25 mouse cellular contexts compared by ENCODE assay signal in the genomic region with DNA sequence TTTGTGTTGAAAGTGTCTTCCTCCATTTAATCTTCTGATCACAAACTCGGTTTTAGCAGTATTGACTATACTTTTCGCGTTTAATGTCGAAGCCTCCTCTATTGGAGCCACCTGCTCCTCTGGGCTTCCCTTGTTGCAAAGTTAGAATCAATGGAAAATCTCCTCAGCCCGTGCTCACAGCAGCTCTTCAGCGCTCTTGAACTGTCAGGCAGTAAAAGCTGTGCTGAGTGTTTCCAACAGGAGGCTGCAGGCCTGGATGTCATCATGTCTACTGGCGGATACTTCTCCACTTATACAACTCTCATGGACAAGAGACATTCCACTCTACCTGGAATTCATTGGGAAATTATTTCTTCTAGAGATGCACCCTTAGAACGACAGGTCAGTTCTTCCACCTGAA.
"Had no signal": no experiment of that assay in that cellular context is flagged by ENCODE, and none has a peak within 500 bp of the region (broad histone marks: within the 10 kb centered on the region; RNA-seq: fewer than 3 reads in every experiment).

No protein-coding gene starts in this region.

- H3K4me2 ChIP-seq: heart, embryonic 13.5 days; heart, embryonic 15.5 days; hindbrain, embryonic 15.5 days; kidney, embryonic 15.5 days; limb, embryonic 13.5 days; limb, embryonic 15.5 days had no signal

- H3K9me3 ChIP-seq: heart, embryonic 10.5 days; heart, embryonic 13.5 days; heart, embryonic 15.5 days; hindbrain, embryonic 15.5 days; kidney, embryonic 15.5 days; limb, embryonic 13.5 days; limb, embryonic 15.5 days had no signal

- H3K27ac ChIP-seq: heart, adult 2 months; heart, embryonic 10.5 days; heart, embryonic 13.5 days; heart, embryonic 15.5 days; hindbrain, embryonic 15.5 days; hindbrain, postnatal 0 days; kidney, embryonic 15.5 days; kidney, postnatal 0 days; limb, embryonic 13.5 days; limb, embryonic 15.5 days had no signal

- H3K9ac ChIP-seq: forebrain, postnatal 0 days; heart, embryonic 13.5 days; heart, embryonic 15.5 days; hindbrain, embryonic 15.5 days; kidney, embryonic 15.5 days; limb, embryonic 13.5 days; limb, embryonic 15.5 days had no signal

- H3K27me3 ChIP-seq: heart, embryonic 13.5 days; heart, embryonic 15.5 days; hindbrain, embryonic 15.5 days; kidney, embryonic 15.5 days; limb, embryonic 13.5 days; limb, embryonic 15.5 days had no signal

- DNase-seq: forebrain, postnatal 0 days; gastrocnemius, postnatal 14 days; gastrocnemius, postnatal 36 days; heart, adult 11 months; heart, adult 2 months; heart, postnatal 14 days; heart, postnatal 36 days; kidney, adult 11 months; kidney, adult 2 months; kidney, adult 9 months; kidney, postnatal 14 days; kidney, postnatal 36 days; layer of hippocampus, adult 9-11 months; layer of hippocampus, postnatal 36 days; left cerebral cortex, postnatal 4 days had no signal

- ATAC-seq: forebrain, postnatal 0 days; hindbrain, postnatal 0 days; intestine, embryonic 16.5 days had no signal

- H3K4me3 ChIP-seq: heart, adult 2 months; heart, embryonic 10.5 days; heart, embryonic 13.5 days; heart, embryonic 15.5 days; hindbrain, embryonic 15.5 days; kidney, embryonic 15.5 days; limb, embryonic 13.5 days; limb, embryonic 15.5 days had no signal

- H3K4me1 ChIP-seq: heart, embryonic 10.5 days; heart, embryonic 13.5 days; heart, embryonic 15.5 days; hindbrain, embryonic 15.5 days; kidney, embryonic 15.5 days; limb, embryonic 13.5 days; limb, embryonic 15.5 days had no signal

- H3K36me3 ChIP-seq: heart, embryonic 10.5 days; heart, embryonic 13.5 days; heart, embryonic 15.5 days; hindbrain, embryonic 15.5 days; kidney, embryonic 15.5 days; limb, embryonic 13.5 days; limb, embryonic 15.5 days had no signal
